Mouse (Mus musculus): ENCODE data around the gene Ocel1.
"Not testable (repeated sequence)": the region's sequence is repeated elsewhere in the genome, so short reads cannot be mapped to it uniquely, and the experiment has no call there.

Ocel1 gene

GRCm38 (mm10) chr8:71371236-71371848 lies at the start of gene Ocel1:
TSS of gene Ocel1 (plus strand) at chr8:71371298.
- peak; percentile 96 for DNase-seq (ENCODE audit: low spot score)

- no peak for DNase-seq (ENCODE audit: low spot score)
Observed at GRCm38 (mm10) chr8:71322939-71323338, 48.2 kb upstream of the Ocel1 start.

GRCm38 (mm10) chr8:71324848-71325247 lies 46.2 kb upstream of the Ocel1 start:
- peak; percentile 55 for DNase-seq (ENCODE audit: low spot score)

- not testable (repeated sequence) for DNase-seq (ENCODE audit: low spot score)
Observed at GRCm38 (mm10) chr8:71337834-71338233, 33.3 kb upstream of the Ocel1 start.

GRCm38 (mm10) chr8:71340625-71341024 lies 30.5 kb upstream of the Ocel1 start:
- DNase-seq (ENCODE audit: low spot score), result peak; percentile 71

- no peak for DNase-seq (ENCODE audit: low spot score)
Observed at GRCm38 (mm10) chr8:71346581-71346980, 24.5 kb upstream of the Ocel1 start.

GRCm38 (mm10) chr8:71351117-71351516 lies 20.0 kb upstream of the Ocel1 start:
- DNase-seq (ENCODE audit: low spot score), result no peak

- DNase-seq (ENCODE audit: low spot score), result no peak
Observed at GRCm38 (mm10) chr8:71351520-71351919, 19.6 kb upstream of the Ocel1 start.

GRCm38 (mm10) chr8:71358026-71358425 lies 13.1 kb upstream of the Ocel1 start:
- DNase-seq (ENCODE audit: low spot score), result no peak

GRCm38 (mm10) chr8:71366771-71367528 lies 4.1 kb upstream of the Ocel1 start, which contains the start of gene Use1:
TSS of gene Use1 (plus strand) at chr8:71366848.
- DNase-seq (ENCODE audit: low spot score), result peak; percentile 90

GRCm38 (mm10) chr8:71367529-71368176 lies 3.4 kb upstream of the Ocel1 start:
- peak; percentile 69 for DNase-seq (ENCODE audit: low spot score)

GRCm38 (mm10) chr8:71368366-71368765 lies 2.7 kb upstream of the Ocel1 start:
- DNase-seq (ENCODE audit: low spot score), result no peak

- DNase-seq (ENCODE audit: low spot score), result no peak
Observed at GRCm38 (mm10) chr8:71369040-71369718, 1.9 kb upstream of the Ocel1 start.

GRCm38 (mm10) chr8:71370711-71371235 lies 325 bp upstream of the Ocel1 start:
- no peak for DNase-seq (ENCODE audit: low spot score)

GRCm38 (mm10) chr8:71372427-71372826 lies 1.3 kb downstream of the Ocel1 start:
- no peak for DNase-seq (ENCODE audit: low spot score)

GRCm38 (mm10) chr8:71373000-71373399 lies 1.9 kb downstream of the Ocel1 start:
- no peak for DNase-seq (ENCODE audit: low spot score)

GRCm38 (mm10) chr8:71374616-71375206 lies 3.6 kb downstream of the Ocel1 start:
- DNase-seq (ENCODE audit: low spot score), result peak; percentile 67

- DNase-seq (ENCODE audit: low spot score), result peak; percentile 79
Observed at GRCm38 (mm10) chr8:71375581-71376422, 4.7 kb downstream of the Ocel1 start.

- no peak for DNase-seq (ENCODE audit: low spot score)
Observed at GRCm38 (mm10) chr8:71376423-71377030, 5.4 kb downstream of the Ocel1 start.

- DNase-seq (ENCODE audit: low spot score), result no peak
Observed at GRCm38 (mm10) chr8:71379008-71379407, 7.9 kb downstream of the Ocel1 start.

Data from testis, postnatal 10 days (tissue).